Mouse (Mus musculus): Measurements from ENCODE around the gene Sirpa.

DNA sequence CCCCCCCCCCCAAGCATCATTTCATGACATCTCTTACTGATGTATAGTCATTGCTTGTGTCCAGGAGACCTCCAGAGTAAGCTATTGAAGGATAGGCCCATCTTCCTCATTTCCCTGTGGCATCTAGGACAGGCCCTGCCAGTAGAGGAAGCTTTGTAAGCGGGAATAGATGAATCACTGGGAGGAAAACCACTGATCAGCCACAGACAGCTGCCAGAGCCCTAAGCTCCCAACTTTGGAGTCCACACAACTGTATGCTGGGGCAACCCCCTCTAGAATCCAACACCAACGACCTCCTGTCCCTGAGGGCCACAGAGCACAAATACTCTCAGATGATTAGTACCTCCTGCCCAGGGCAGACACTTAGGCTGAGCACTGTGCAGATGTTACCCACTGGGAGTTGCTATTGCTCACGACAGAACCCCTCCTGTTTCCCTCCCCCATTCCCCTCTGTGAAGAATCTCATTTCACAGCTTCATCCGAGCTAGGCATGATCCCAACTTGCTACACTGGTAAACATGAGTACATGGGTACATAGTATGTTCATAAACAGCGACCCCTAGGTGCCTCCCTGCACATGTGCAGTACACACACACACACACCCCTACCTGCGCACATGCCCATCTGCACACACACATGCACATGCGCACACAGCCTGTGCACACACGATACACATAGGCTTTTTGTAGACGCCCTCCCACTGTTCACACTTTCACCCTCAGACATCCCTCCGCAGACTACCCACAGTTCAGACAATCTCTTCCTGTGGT lies 9.4 kb downstream of the Sirpa start:
- TF ChIP-seq CHD2 (IDR thresholded peaks at IDR 0.05; ENCODE audit: low read depth, low read length) (no peak), ZC3H11A (IDR thresholded peaks at IDR 0.05; ENCODE audit: borderline replicate concordance, low read depth, low read length) (no peak), MAFK (IDR thresholded peaks at IDR 0.05; ENCODE audit: insufficient read depth, low read depth, low read length) (no peak), HCFC1 (IDR thresholded peaks at IDR 0.05; ENCODE audit: borderline replicate concordance, insufficient read depth, low read length) (no peak)

All from ES-E14 (cell line).